Mouse (Mus musculus) ES-E14 (cell line): ENCODE measurements around the gene Fam213b.

Experiments
- CHD2 ChIP-seq: IDR thresholded peaks from 2 replicates; pipeline ENCODE4 v1.6.1; 2014; ENCODE audit warnings: mild to moderate bottlenecking, low read depth, low read length, inconsistent platforms
- HCFC1 ChIP-seq: IDR thresholded peaks from 2 replicates; pipeline ENCODE4 v1.6.1; 2012; ENCODE audit warnings: low read length, inconsistent platforms, borderline replicate concordance; ENCODE audit not compliant: insufficient read depth
- MAFK ChIP-seq: IDR thresholded peaks from 2 replicates; pipeline ENCODE4 v1.6.1; 2014; ENCODE audit warnings: mild to moderate bottlenecking, low read depth, low read length, inconsistent platforms; ENCODE audit not compliant: insufficient read depth
- ZNF384 ChIP-seq: IDR thresholded peaks from 2 replicates; pipeline ENCODE4 v1.6.1; 2012; ENCODE audit warnings: low read depth, low read length, inconsistent platforms

DNA sequence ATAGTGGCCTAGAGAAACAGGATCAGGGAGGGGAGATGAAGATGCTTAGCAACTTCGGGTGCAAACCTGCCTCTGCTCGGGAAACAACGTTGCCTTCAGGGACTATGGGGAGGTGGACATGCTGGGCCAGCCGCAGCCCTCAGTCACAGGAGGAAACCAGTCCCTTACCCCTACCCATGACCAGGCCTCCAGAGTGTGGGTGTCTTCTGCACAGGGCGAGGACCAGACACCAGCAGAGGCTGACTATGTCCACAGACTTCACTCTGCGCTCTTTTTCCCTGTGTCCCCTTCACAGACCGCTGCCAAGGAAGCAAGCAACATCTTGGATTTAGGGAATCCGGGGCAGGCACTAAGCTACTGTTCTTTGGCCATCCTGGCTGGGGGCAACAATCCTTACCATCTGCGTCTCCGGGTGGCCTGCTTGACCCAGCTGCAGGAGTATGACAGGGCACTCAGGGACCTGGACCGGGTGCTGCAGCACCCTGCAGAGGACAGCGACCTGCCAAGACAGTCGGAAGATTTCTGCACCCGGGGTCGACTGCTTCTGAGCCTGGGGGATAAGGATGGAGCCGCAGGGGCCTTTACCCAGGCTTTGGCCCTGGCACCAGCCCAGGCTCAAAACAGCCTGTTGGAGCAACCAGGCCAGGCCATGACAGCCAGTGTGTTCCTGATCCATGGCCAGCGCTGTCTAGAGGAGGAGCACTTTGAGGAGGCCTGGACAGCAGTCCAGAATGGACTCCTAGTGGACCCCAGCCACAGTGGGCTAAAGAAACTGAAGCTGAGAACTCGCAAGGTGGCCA, 33.8 kb downstream of the Fam213b start:
- no peak for TF ChIP-seq HCFC1
- TF ChIP-seq CHD2 = no peak
- TF ChIP-seq MAFK = no peak
- no peak for TF ChIP-seq ZNF384
